Mouse (Mus musculus) heart, embryonic 12.5 days (tissue): Measurements from ENCODE around the gene Rps6kb1. TPM values are rescaled to one million over a fixed set of nuclear protein-coding genes. Genes with fewer than 3 reads are reported as not detected.
A peak's percentile ranks its signal among the peaks of the same experiment; 100 is the strongest.

Experiments
- ATAC-seq: fragments of 200-750 bp; cut with Nextera tagmentation; 2 replicates; pipeline ENCODE4 v1.8.0; 2017; ENCODE audit warnings: moderate TSS enrichment, moderate library complexity; ENCODE audit not compliant: insufficient number of reproducible peaks, low FRiP score
- H3K27ac ChIP-seq: fragments of 300-500 bp; sonication (generic); 2 replicates; pipeline ENCODE4 v1.5.1; 2016; ENCODE audit warnings: mild to moderate bottlenecking, moderate library complexity; ENCODE audit not compliant: poor library complexity, severe bottlenecking
- H3K27me3 ChIP-seq: fragments of 300-500 bp; sonication (generic); replicated peaks from 2 replicates; pipeline ENCODE4 v1.6.1; 2016; ENCODE audit warnings: mild to moderate bottlenecking, moderate library complexity
- H3K36me3 ChIP-seq: fragments of 300-500 bp; sonication (generic); 2 replicates; pipeline ENCODE4 v1.6.1; 2016; ENCODE audit warnings: mild to moderate bottlenecking, moderate library complexity
- H3K4me1 ChIP-seq: fragments of 300-500 bp; sonication (generic); replicated peaks from 2 replicates; pipeline ENCODE4 v1.6.1; 2016; ENCODE audit warnings: mild to moderate bottlenecking
- H3K4me2 ChIP-seq: fragments of 300-500 bp; sonication (generic); 2 replicates; pipeline ENCODE4 v1.6.1; 2016; ENCODE audit warnings: mild to moderate bottlenecking, moderate library complexity
- H3K4me3 ChIP-seq: fragments of 300-500 bp; sonication (generic); 2 replicates; pipeline ENCODE4 v1.5.1; 2016; ENCODE audit warnings: mild to moderate bottlenecking
- H3K9ac ChIP-seq: fragments of 300-500 bp; sonication (generic); 2 replicates; pipeline ENCODE4 v1.6.1; 2016; ENCODE audit warnings: mild to moderate bottlenecking, moderate library complexity
- H3K9me3 ChIP-seq: fragments of 300-500 bp; sonication (generic); replicated peaks from 2 replicates; pipeline ENCODE4 v1.6.1; 2016; ENCODE audit warnings: mild to moderate bottlenecking, moderate library complexity
- WGBS: fragments of 180-500 bp; shearing (Covaris S2); methylation state at CpG from one replicate; pipeline ENCODE4 v1.1.7; 2016; 5-methylcytosine and 5-hydroxymethylcytosine counted together
- polyA plus RNA-seq: library from polyadenylated mRNA; unstranded; fragments of >200 nt; fragmentation: Nextera tagmentation; extraction: Ambion mirVana; gene quantifications from 2 replicates; pipeline ENCODE4 v1.2.1, GENCODE M21; 2016

Rps6kb1 gene
- polyA plus RNA-seq, 1 experiment from 2014 or later: 56.8 TPM

DNA sequence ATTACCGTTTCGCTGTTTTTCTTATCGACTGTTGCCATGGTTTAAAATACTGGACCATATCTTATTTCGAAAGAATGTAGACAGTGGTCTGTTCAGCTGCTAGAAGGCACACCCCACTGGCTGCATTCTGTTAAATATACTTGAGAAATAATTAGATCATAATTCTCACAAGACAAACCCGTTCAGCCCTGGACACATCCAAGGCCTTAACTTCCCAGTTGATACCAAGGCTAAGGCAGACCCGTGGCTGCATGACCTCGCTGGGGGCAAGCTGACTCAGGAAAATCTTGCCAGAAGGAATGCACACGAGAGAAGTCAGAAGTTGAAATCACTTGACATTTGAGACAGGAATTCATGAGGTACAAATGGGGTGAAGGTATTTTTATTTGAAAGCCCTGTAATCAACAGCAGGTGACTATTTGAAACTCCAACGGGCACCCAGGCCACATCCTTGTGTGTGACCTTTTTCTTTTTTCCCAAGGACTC is 25.7 kb upstream of the Rps6kb1 start:
- no peaks in the 10 kb centered on the region for H3K27me3 ChIP-seq
- H3K9ac ChIP-seq: no peak overlapping the region
- H3K4me3 ChIP-seq: no peak overlapping the region
- H3K9me3 ChIP-seq: no peaks in the 10 kb centered on the region
- peaks cover 19% of the 10 kb centered on the region for H3K4me1 ChIP-seq
- 0 out of 2 replicates have a peak overlapping the region, but pooled peaks have one; percentile 17 for H3K4me2 ChIP-seq
- WGBS: 42% methylated on average over 9 of the region's 9 CpGs
- no peak; the same call in 1 of the 2 replicates for ATAC-seq
- peaks cover 14% of the 10 kb centered on the region; the same call in 1 of the 2 replicates for H3K36me3 ChIP-seq
- H3K27ac ChIP-seq: peak overlapping the region; percentile 79

DNA sequence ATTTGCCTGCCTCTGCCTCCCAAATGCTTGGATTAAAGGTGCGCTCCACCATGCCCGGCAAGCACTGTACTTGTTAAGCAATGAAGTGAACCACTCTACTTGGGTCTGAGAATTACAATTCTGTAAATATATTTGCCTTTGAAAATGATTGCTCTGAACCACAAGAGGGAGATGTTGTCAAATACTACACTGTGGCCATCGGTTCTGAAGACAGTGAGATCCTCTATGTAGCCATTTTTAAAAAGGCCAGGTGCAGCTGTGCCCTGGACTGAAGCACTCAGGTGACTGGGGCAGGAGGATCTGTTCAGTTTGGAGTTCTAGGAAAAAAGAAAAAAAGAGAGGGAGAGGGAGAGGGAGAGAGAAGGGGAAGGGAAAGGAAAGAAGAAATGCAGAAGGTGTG is 23.8 kb upstream of the Rps6kb1 start:
- no peaks in the 10 kb centered on the region for H3K9me3 ChIP-seq
- H3K4me2 ChIP-seq: no peak overlapping the region
- H3K27ac ChIP-seq: no peak overlapping the region
- no peaks in the 10 kb centered on the region for H3K27me3 ChIP-seq
- H3K4me1 ChIP-seq: peaks cover 19% of the 10 kb centered on the region
- no peak overlapping the region for H3K9ac ChIP-seq
- ATAC-seq: no peak
- 57% methylated on average over 3 of the region's 3 CpGs for WGBS
- no peak overlapping the region for H3K4me3 ChIP-seq
- peaks cover 18% of the 10 kb centered on the region; the same call in 1 of the 2 replicates for H3K36me3 ChIP-seq

DNA sequence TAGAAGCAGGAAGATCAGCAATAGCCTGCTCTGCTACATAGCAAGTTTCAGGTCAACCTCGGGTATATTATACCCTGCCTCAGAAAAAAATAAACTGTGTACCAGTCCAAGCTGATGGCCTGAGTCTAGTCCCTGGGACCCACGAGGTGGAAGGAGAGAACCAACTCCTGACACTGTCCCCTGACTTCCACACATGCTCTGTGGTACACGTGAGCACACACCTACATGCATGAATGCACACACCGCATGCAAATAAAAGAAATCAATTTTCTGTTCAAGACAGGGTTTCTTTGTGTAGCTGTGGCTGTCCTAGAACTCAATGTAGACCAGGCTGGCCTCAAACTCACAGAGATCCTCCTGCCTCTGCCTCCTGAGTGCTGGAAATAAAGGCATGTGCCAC is 13.7 kb upstream of the Rps6kb1 start:
- Histone ChIP-seq H3K36me3 (peaks cover 70% of the 10 kb centered on the region), H3K4me3 (no peak overlapping the region), H3K4me1 (no peaks in the 10 kb centered on the region), H3K4me2 (no peak overlapping the region), H3K9me3 (no peaks in the 10 kb centered on the region), H3K27me3 (no peaks in the 10 kb centered on the region), H3K27ac (no peak overlapping the region), H3K9ac (no peak overlapping the region)
- ATAC-seq: no peak
- WGBS: 91% methylated on average over 4 of the region's 4 CpGs

DNA sequence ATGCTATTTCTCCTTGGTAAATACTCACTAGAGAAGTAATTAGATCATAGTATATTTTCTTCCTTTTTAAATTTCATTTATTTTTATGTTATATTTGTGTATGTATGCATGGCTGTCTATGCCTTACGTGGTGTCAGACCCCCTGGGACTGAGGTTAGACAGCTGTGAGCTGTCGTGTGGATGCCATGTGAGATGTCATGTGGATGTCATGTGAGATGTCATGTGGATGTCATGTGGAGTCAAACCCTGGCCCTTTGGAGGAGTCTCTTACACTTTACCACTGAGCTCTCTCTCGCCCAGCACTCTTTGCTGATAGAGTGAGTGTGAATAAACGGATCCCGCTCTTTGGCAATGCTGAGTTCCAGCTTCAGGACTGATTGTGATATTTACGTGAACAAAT is 8.9 kb upstream of the Rps6kb1 start:
- WGBS: 87% methylated on average over 6 of the region's 6 CpGs

DNA sequence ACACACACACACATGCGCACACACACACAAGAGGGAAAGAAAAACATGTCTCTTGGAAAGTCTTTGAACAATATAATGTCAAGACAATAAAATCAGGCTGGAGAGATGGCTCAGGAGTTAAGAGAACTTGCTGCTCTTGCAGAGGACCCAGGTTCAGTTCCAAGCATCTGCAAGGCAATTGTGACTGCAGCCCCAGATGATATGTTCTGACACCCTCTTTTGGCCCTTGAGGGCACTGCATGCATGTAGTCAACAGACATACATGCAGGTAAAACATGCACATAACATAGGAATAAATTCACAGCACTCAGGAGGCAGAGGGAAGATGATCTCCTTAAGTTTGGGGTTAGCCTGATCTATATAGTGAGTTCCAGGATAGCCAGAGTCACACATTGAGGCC is 2.8 kb upstream of the Rps6kb1 start:
- Histone ChIP-seq H3K4me3 (no peak overlapping the region), H3K27me3 (no peaks in the 10 kb centered on the region), H3K9me3 (no peaks in the 10 kb centered on the region), H3K9ac (no peak overlapping the region), H3K4me2 (no peak overlapping the region), H3K27ac (no peak overlapping the region), H3K36me3 (peaks cover 17% of the 10 kb centered on the region), H3K4me1 (peaks cover 12% of the 10 kb centered on the region)
- ATAC-seq: no peak
- 94% methylated on average over 1 of the region's 1 CpGs for WGBS

More for the DNA sequence above, 8.9 kb upstream of the Rps6kb1 start:
- Histone ChIP-seq H3K27ac (no peak overlapping the region), H3K4me3 (no peak overlapping the region), H3K4me2 (no peak overlapping the region), H3K9ac (no peak overlapping the region), H3K27me3 (no peaks in the 10 kb centered on the region), H3K9me3 (no peaks in the 10 kb centered on the region), H3K4me1 (no peaks in the 10 kb centered on the region), H3K36me3 (peaks cover 63% of the 10 kb centered on the region)
- ATAC-seq: no peak

DNA sequence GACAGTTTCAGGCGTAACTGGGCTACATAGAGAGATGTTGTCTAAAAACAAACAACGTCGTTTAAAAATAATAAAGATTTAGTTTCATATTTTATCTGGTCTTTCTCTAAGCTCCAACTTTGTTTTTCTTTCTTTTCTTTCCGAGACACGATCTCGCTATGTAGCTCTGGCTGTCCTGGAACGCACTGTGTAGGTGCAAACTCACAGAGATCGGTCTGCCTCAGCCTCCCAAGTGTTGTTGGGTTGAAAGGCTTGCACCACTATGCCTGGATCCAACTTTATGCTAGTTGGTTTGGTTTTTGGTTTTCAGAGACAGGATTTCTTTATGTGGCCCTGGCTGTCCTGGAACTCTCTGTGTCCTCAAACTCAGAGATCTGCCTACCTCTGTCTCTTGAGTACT is 951 bp upstream of the Rps6kb1 start:
- no peaks in the 10 kb centered on the region for H3K9me3 ChIP-seq
- 70% methylated on average over 8 of the region's 8 CpGs for WGBS
- no peak for ATAC-seq
- H3K4me2 ChIP-seq: peak overlapping the region; percentile 87
- H3K9ac ChIP-seq: peak overlapping the region; percentile 99
- H3K4me3 ChIP-seq: peak overlapping the region; percentile 98
- peak overlapping the region; percentile 92 for H3K27ac ChIP-seq
- H3K27me3 ChIP-seq: no peaks in the 10 kb centered on the region
- H3K4me1 ChIP-seq: peaks cover 22% of the 10 kb centered on the region
- peaks cover 14% of the 10 kb centered on the region for H3K36me3 ChIP-seq

DNA sequence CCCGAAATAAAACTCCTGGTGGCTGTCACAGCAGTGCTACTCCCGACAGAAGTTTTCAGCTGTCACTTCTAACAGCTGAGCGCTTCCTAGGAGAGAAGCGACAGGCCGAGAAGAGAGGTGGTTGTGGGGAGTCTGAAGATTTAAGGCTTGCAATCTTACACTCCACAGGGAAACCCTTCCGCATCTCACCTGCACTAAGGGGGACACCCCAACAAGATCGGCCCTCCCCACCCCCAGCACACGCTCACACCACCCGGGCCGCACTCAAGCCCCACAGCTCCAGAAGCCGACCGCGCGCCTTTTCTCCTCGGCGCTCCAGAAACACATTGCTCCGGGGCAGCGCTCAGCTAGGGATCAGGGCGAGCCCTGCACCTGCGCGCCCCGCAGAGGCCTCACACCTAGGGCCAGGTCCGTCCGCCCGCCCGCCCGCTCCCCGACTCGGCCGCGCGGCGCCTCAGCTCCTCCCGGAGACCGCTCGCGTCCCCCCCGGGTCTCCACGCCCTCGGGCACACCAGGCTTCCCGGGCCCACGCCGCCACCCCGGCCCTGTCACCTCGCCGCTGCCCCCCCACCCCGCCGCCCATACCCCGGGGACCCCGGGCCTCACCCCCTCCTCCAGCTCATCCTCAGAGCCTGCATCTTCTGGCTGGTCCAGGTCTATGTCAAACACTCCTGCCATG is 506 bp downstream of the Rps6kb1 start:
- Histone ChIP-seq H3K27ac (peak overlapping the region; percentile 92), H3K9ac (peak overlapping the region; percentile 99), H3K4me2 (peak overlapping the region; percentile 87), H3K36me3 (no peaks in the 10 kb centered on the region), H3K4me1 (peaks cover 22% of the 10 kb centered on the region), H3K4me3 (peak overlapping the region; percentile 98), H3K9me3 (no peaks in the 10 kb centered on the region), H3K27me3 (no peaks in the 10 kb centered on the region)
- under 1% methylated on average over 50 of the region's 50 CpGs for whole genome bisulfite sequencing
- ATAC-seq: peak; percentile 65

DNA sequence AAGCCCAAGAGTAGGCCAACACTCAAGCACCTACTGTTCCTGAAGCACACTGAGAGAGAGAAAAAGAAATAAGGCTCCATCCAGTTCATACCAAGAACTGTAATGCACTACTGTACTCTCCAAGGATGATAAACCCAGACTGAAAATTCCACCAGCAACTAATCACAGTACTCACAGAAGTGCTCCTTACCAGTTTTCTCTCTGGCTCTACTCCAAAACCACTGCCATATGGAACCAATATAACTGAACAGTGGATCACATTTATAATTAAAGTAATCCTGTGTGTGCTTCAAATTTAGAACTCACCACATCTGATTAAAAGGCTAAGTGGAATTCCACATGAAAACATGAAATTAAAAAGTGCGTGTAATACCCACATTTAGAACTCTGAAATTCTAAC is 1.8 kb downstream of the Rps6kb1 start:
- Histone ChIP-seq H3K4me2 (peak overlapping the region; percentile 44), H3K27ac (no peak overlapping the region), H3K36me3 (peaks cover 3% of the 10 kb centered on the region; the same call in 1 of the 2 replicates), H3K4me3 (0 out of 2 replicates have a peak overlapping the region, but pooled peaks have one; percentile 2), H3K9me3 (no peaks in the 10 kb centered on the region), H3K9ac (no peak overlapping the region), H3K27me3 (no peaks in the 10 kb centered on the region), H3K4me1 (peaks cover 22% of the 10 kb centered on the region)
- no peak for ATAC-seq
- WGBS: 86% methylated on average over 1 of the region's 1 CpGs

DNA sequence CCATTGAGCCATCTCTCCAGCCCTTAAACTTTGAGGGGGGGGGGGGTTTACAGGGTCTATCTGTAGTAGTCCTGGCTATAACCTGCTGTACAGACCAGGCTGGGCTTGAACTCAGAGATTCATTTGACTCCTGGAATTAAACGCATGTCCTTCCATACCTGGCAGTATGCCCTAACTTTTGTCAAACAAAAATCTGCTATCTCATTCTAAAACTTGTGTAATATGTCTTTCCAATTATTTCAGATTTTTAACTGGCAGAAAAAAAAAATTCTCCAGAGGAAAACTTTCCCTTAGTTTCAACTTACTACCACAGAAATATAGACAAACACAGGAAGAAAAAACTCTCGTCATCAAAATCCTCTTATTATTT is 4.1 kb downstream of the Rps6kb1 start:
- Histone ChIP-seq H3K9me3 (no peaks in the 10 kb centered on the region), H3K9ac (no peak overlapping the region), H3K4me2 (no peak overlapping the region), H3K4me1 (peaks cover 15% of the 10 kb centered on the region), H3K36me3 (peaks cover 3% of the 10 kb centered on the region; the same call in 1 of the 2 replicates), H3K27me3 (no peaks in the 10 kb centered on the region), H3K4me3 (no peak overlapping the region), H3K27ac (no peak overlapping the region)
- 90% methylated on average over 2 of the region's 2 CpGs for WGBS
- ATAC-seq: no peak

DNA sequence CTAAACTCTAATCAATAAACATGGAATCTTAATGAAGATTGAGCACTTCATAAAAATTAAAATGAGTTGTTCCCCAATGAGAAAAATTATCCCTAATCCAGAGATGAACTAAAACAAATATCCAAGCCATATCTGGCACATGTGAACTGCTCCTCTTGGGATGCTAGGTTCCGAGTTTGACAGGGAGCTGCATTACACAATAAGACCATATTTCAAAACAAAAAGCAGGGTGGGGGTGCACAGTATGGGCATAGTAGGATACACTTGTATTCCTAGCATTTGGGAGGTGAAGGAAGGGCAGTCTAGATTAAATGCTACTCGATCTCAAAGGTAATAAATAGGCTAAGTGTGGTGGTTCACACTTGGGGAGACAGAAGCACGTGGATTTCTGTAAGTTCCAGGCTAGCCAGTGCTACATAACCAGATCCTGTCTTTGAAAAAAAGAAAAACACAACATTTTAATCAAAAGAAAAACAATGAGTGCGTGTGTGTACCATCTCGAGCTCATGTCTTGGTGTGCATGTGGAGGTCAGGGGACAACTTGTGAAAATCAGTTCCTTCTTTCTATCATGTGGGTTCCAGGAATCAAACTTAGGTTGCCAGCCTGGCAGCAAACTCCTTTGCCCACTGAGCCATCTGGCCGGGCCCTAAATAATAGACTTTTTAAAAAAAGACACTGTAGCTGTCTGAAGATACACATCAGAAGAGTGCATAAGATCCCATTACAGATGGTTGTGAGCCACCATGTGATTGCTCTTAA is 4.7 kb downstream of the Rps6kb1 start:
- WGBS: 67% methylated on average over 6 of the region's 6 CpGs
- no peak for ATAC-seq
- H3K4me1 ChIP-seq: peaks cover 15% of the 10 kb centered on the region
- H3K9ac ChIP-seq: no peak overlapping the region
- H3K9me3 ChIP-seq: no peaks in the 10 kb centered on the region
- H3K27me3 ChIP-seq: no peaks in the 10 kb centered on the region
- no peak overlapping the region for H3K27ac ChIP-seq
- no peak overlapping the region for H3K4me3 ChIP-seq
- no peak overlapping the region for H3K4me2 ChIP-seq
- H3K36me3 ChIP-seq: peaks cover 3% of the 10 kb centered on the region; the same call in 1 of the 2 replicates

DNA sequence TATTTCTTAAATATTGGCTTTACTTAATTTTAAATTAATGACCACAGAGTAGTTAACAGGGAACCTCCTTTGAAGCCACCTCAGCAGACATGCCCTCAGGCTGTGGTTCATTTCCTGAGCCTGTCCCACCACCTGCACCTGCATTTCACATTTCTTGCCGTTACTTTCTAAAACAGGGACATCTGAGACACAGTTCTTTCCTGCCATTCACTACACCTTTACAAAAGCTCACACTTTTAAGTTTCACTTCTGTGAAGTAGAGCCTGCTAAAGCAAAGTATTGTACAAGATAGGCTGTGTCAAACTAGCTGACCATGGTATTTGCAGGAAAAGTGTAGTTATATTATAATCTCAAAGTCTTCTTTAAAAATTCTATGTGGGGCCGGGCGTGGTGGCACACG is 5.8 kb downstream of the Rps6kb1 start:
- Histone ChIP-seq H3K9ac (no peak overlapping the region), H3K27me3 (no peaks in the 10 kb centered on the region), H3K4me2 (no peak overlapping the region), H3K4me3 (no peak overlapping the region), H3K4me1 (peaks cover 15% of the 10 kb centered on the region), H3K9me3 (no peaks in the 10 kb centered on the region), H3K27ac (no peak overlapping the region), H3K36me3 (peaks cover 8% of the 10 kb centered on the region)
- 95% methylated on average over 4 of the region's 4 CpGs for WGBS
- no peak for ATAC-seq
